Mouse (Mus musculus): ENCODE results near the gene Mmp11. TPM values are rescaled to one million over a fixed set of nuclear protein-coding genes. Genes with fewer than 3 reads are reported as not detected.

Mmp11 gene
- 2.8 and 3.6 TPM in 2 replicates for polyA plus RNA-seq (2015; fragmentation: Nextera tagmentation; extraction: Ambion mirVana)

GRCm38 (mm10) chr10:75935680-75936541 lies at the start of gene Mmp11:
Gene Mmp11, minus strand, starts transcription at chr10:75936496.
- ATAC-seq (peak; percentile 76), DNase-seq (peak; percentile 95)
- Histone ChIP-seq H3K36me3 (replicated peaks; ENCODE audit: insufficient read depth, low read length) (peaks cover 9% of the 10 kb centered on the region), H3K4me2 (ENCODE audit: low read depth, low read length) (peak within 1 kb of the TSS; percentile 87), H3K9ac (replicated peaks) (peak within 1 kb of the TSS; percentile 81), H3K27me3 (ENCODE audit: insufficient read depth, low read length) (peaks cover 15% of the 10 kb centered on the region), H3K27ac (ENCODE audit: low read depth) (peak within 1 kb of the TSS; percentile 90), H3K4me1 (ENCODE audit: insufficient read depth) (peaks cover 62% of the 10 kb centered on the region), H3K9me3 (ENCODE audit: low read length) (no peaks in the 10 kb centered on the region), H3K4me3 (ENCODE audit: low read depth, low read length) (peak within 1 kb of the TSS; percentile 77)
- TF ChIP-seq CTCF (IDR thresholded peaks at IDR 0.05; ENCODE audit: low read depth): no peak
- no peak for TF ChIP-seq EP300 (IDR thresholded peaks at IDR 0.05; ENCODE audit: low read depth)
- 2% methylated on average over 51 of the region's 51 CpGs for WGBS (ENCODE audit: insufficient replicate concordance)

- Histone ChIP-seq H3K4me2 (ENCODE audit: low read depth, low read length) (no peak overlapping the region), H3K9me3 (ENCODE audit: low read length) (no peaks in the 10 kb centered on the region), H3K4me3 (ENCODE audit: low read depth, low read length) (no peak overlapping the region), H3K27ac (ENCODE audit: low read depth) (no peak overlapping the region), H3K9ac (replicated peaks) (no peak overlapping the region), H3K36me3 (replicated peaks; ENCODE audit: insufficient read depth, low read length) (no peaks in the 10 kb centered on the region), H3K4me1 (ENCODE audit: insufficient read depth) (no peaks in the 10 kb centered on the region), H3K27me3 (ENCODE audit: insufficient read depth, low read length) (no peaks in the 10 kb centered on the region)
- WGBS (ENCODE audit: insufficient replicate concordance): 84% methylated on average over 3 of the region's 3 CpGs
- no peak for ATAC-seq
- DNase-seq: no peak
- TF ChIP-seq EP300 (IDR thresholded peaks at IDR 0.05; ENCODE audit: low read depth) (no peak), CTCF (IDR thresholded peaks at IDR 0.05; ENCODE audit: low read depth) (no peak)
Measured at GRCm38 (mm10) chr10:75979432-75979831, 43.1 kb upstream of the Mmp11 start.

GRCm38 (mm10) chr10:75978835-75979157 lies 42.5 kb upstream of the Mmp11 start:
- no peak for ATAC-seq
- 70% methylated on average over 5 of the region's 5 CpGs for WGBS (ENCODE audit: insufficient replicate concordance)

GRCm38 (mm10) chr10:75978119-75978834 lies 42.0 kb upstream of the Mmp11 start:
- no peaks in the 10 kb centered on the region for H3K27me3 ChIP-seq (ENCODE audit: insufficient read depth, low read length)
- 25% methylated on average over 10 of the region's 10 CpGs for WGBS (ENCODE audit: insufficient replicate concordance)
- no peaks in the 10 kb centered on the region for H3K36me3 ChIP-seq (replicated peaks; ENCODE audit: insufficient read depth, low read length)
- no peak overlapping the region for H3K4me2 ChIP-seq (ENCODE audit: low read depth, low read length)
- H3K9me3 ChIP-seq (ENCODE audit: low read length): no peaks in the 10 kb centered on the region
- no peak for DNase-seq
- TF ChIP-seq EP300 (IDR thresholded peaks at IDR 0.05; ENCODE audit: low read depth) (no peak), CTCF (IDR thresholded peaks at IDR 0.05; ENCODE audit: low read depth) (no peak)
- H3K4me3 ChIP-seq (ENCODE audit: low read depth, low read length): no peak overlapping the region
- no peaks in the 10 kb centered on the region for H3K4me1 ChIP-seq (ENCODE audit: insufficient read depth)
- no peak overlapping the region for H3K9ac ChIP-seq (replicated peaks)
- no peak overlapping the region for H3K27ac ChIP-seq (ENCODE audit: low read depth)
- ATAC-seq: no peak

More at GRCm38 (mm10) chr10:75978835-75979157, 42.5 kb upstream of the Mmp11 start:
- no peaks in the 10 kb centered on the region for H3K27me3 ChIP-seq (ENCODE audit: insufficient read depth, low read length)
- H3K4me3 ChIP-seq (ENCODE audit: low read depth, low read length): no peak overlapping the region
- TF ChIP-seq EP300 (IDR thresholded peaks at IDR 0.05; ENCODE audit: low read depth) (no peak), CTCF (IDR thresholded peaks at IDR 0.05; ENCODE audit: low read depth) (no peak)
- DNase-seq: no peak
- H3K27ac ChIP-seq (ENCODE audit: low read depth): no peak overlapping the region
- no peak overlapping the region for H3K4me2 ChIP-seq (ENCODE audit: low read depth, low read length)
- no peaks in the 10 kb centered on the region for H3K36me3 ChIP-seq (replicated peaks; ENCODE audit: insufficient read depth, low read length)
- no peaks in the 10 kb centered on the region for H3K4me1 ChIP-seq (ENCODE audit: insufficient read depth)
- no peaks in the 10 kb centered on the region for H3K9me3 ChIP-seq (ENCODE audit: low read length)
- H3K9ac ChIP-seq (replicated peaks): no peak overlapping the region

GRCm38 (mm10) chr10:75975216-75975615 lies 38.9 kb upstream of the Mmp11 start:
- no peak overlapping the region for H3K9ac ChIP-seq (replicated peaks)
- H3K27ac ChIP-seq (ENCODE audit: low read depth): no peak overlapping the region
- no peaks in the 10 kb centered on the region for H3K36me3 ChIP-seq (replicated peaks; ENCODE audit: insufficient read depth, low read length)
- WGBS (ENCODE audit: insufficient replicate concordance): 66% methylated on average over 5 of the region's 5 CpGs
- no peaks in the 10 kb centered on the region for H3K27me3 ChIP-seq (ENCODE audit: insufficient read depth, low read length)
- ATAC-seq: no peak
- no peak for TF ChIP-seq EP300 (IDR thresholded peaks at IDR 0.05; ENCODE audit: low read depth)
- peak; percentile 79 for TF ChIP-seq CTCF (IDR thresholded peaks at IDR 0.05; ENCODE audit: low read depth)
- H3K4me3 ChIP-seq (ENCODE audit: low read depth, low read length): no peak overlapping the region
- no peak overlapping the region for H3K4me2 ChIP-seq (ENCODE audit: low read depth, low read length)
- no peaks in the 10 kb centered on the region for H3K4me1 ChIP-seq (ENCODE audit: insufficient read depth)
- peaks cover 2% of the 10 kb centered on the region; the same call in 1 of the 2 replicates for H3K9me3 ChIP-seq (ENCODE audit: low read length)
- DNase-seq: no peak

- H3K4me2 ChIP-seq (ENCODE audit: low read depth, low read length): no peak overlapping the region
- H3K36me3 ChIP-seq (replicated peaks; ENCODE audit: insufficient read depth, low read length): no peaks in the 10 kb centered on the region
- H3K4me1 ChIP-seq (ENCODE audit: insufficient read depth): no peaks in the 10 kb centered on the region
- DNase-seq (no peak), ATAC-seq (no peak)
- TF ChIP-seq CTCF (IDR thresholded peaks at IDR 0.05; ENCODE audit: low read depth) (no peak), EP300 (IDR thresholded peaks at IDR 0.05; ENCODE audit: low read depth) (no peak)
- H3K9ac ChIP-seq (replicated peaks): no peak overlapping the region
- H3K27ac ChIP-seq (ENCODE audit: low read depth): no peak overlapping the region
- no peak overlapping the region for H3K4me3 ChIP-seq (ENCODE audit: low read depth, low read length)
- H3K27me3 ChIP-seq (ENCODE audit: insufficient read depth, low read length): no peaks in the 10 kb centered on the region
- H3K9me3 ChIP-seq (ENCODE audit: low read length): peaks cover 2% of the 10 kb centered on the region; the same call in 1 of the 2 replicates
- 92% methylated on average over 10 of the region's 10 CpGs for WGBS (ENCODE audit: insufficient replicate concordance)
Measured at GRCm38 (mm10) chr10:75973846-75974245, 37.5 kb upstream of the Mmp11 start.

Data from liver, postnatal 0 days (tissue).